Mouse (Mus musculus): ENCODE data around the gene Hcls1. TPM values are rescaled to one million over a fixed set of nuclear protein-coding genes. Genes with fewer than 3 reads are reported as not detected.

Hcls1 gene
- polyA plus RNA-seq, 1 experiment from 2014 or later: 4.8 TPM

GRCm38 (mm10) chr16:36927495-36928105, 7.2 kb upstream of the Hcls1 start:
- 84% methylated on average over 10 of the region's 10 CpGs for WGBS
- H3K9ac ChIP-seq (ENCODE audit: low read depth, low read length): no peak overlapping the region
- H3K27ac ChIP-seq: no peak overlapping the region
- peaks cover 56% of the 10 kb centered on the region for H3K36me3 ChIP-seq (ENCODE audit: insufficient read depth, low read length)
- TF ChIP-seq CTCF (IDR thresholded peaks at IDR 0.05; ENCODE audit: low read depth): no peak
- no peak for DNase-seq (ENCODE audit: low spot score)
- no peaks in the 10 kb centered on the region for H3K9me3 ChIP-seq (replicated peaks; ENCODE audit: low read length)
- H3K4me3 ChIP-seq (replicated peaks; ENCODE audit: low read depth, low read length): no peak overlapping the region
- no peaks in the 10 kb centered on the region for H3K27me3 ChIP-seq (ENCODE audit: insufficient read depth, low read length)
- no peak for ATAC-seq (replicated peaks; ENCODE audit: low FRiP score, low read depth)
- no peaks in the 10 kb centered on the region for H3K4me1 ChIP-seq (replicated peaks; ENCODE audit: insufficient read depth, low read length)
- H3K4me2 ChIP-seq (ENCODE audit: low read length): no peak overlapping the region

- H3K4me1 ChIP-seq (replicated peaks; ENCODE audit: insufficient read depth, low read length): no peaks in the 10 kb centered on the region
- no peak for TF ChIP-seq CTCF (IDR thresholded peaks at IDR 0.05; ENCODE audit: low read depth)
- 91% methylated on average over 8 of the region's 8 CpGs for WGBS
- peaks cover 61% of the 10 kb centered on the region for H3K36me3 ChIP-seq (ENCODE audit: insufficient read depth, low read length)
- no peaks in the 10 kb centered on the region for H3K27me3 ChIP-seq (ENCODE audit: insufficient read depth, low read length)
- no peak overlapping the region for H3K27ac ChIP-seq
- no peak overlapping the region for H3K9ac ChIP-seq (ENCODE audit: low read depth, low read length)
- H3K4me3 ChIP-seq (replicated peaks; ENCODE audit: low read depth, low read length): no peak overlapping the region
- no peaks in the 10 kb centered on the region for H3K9me3 ChIP-seq (replicated peaks; ENCODE audit: low read length)
- ATAC-seq (replicated peaks; ENCODE audit: low FRiP score, low read depth) (no peak), DNase-seq (ENCODE audit: low spot score) (no peak)
- H3K4me2 ChIP-seq (ENCODE audit: low read length): no peak overlapping the region
Observed at GRCm38 (mm10) chr16:36928106-36928500, 6.7 kb upstream of the Hcls1 start.

- H3K9me3 ChIP-seq (replicated peaks; ENCODE audit: low read length): no peaks in the 10 kb centered on the region
- no peak for ATAC-seq (replicated peaks; ENCODE audit: low FRiP score, low read depth)
- H3K36me3 ChIP-seq (ENCODE audit: insufficient read depth, low read length): peaks cover 61% of the 10 kb centered on the region
- no peak overlapping the region for H3K4me3 ChIP-seq (replicated peaks; ENCODE audit: low read depth, low read length)
- H3K4me2 ChIP-seq (ENCODE audit: low read length): no peak overlapping the region
- no peak overlapping the region for H3K27ac ChIP-seq
- DNase-seq (ENCODE audit: low spot score): no peak
- no peaks in the 10 kb centered on the region for H3K27me3 ChIP-seq (ENCODE audit: insufficient read depth, low read length)
- no peak for TF ChIP-seq CTCF (IDR thresholded peaks at IDR 0.05; ENCODE audit: low read depth)
- no peaks in the 10 kb centered on the region for H3K4me1 ChIP-seq (replicated peaks; ENCODE audit: insufficient read depth, low read length)
- WGBS: 93% methylated on average over 7 of the region's 7 CpGs
- H3K9ac ChIP-seq (ENCODE audit: low read depth, low read length): no peak overlapping the region
Observed at GRCm38 (mm10) chr16:36929216-36929615, 5.6 kb upstream of the Hcls1 start.

- Histone ChIP-seq H3K27ac (no peak overlapping the region), H3K9ac (ENCODE audit: low read depth, low read length) (no peak overlapping the region), H3K4me3 (replicated peaks; ENCODE audit: low read depth, low read length) (no peak overlapping the region), H3K4me2 (ENCODE audit: low read length) (no peak overlapping the region), H3K27me3 (ENCODE audit: insufficient read depth, low read length) (no peaks in the 10 kb centered on the region), H3K36me3 (ENCODE audit: insufficient read depth, low read length) (peaks cover 57% of the 10 kb centered on the region), H3K4me1 (replicated peaks; ENCODE audit: insufficient read depth, low read length) (no peaks in the 10 kb centered on the region), H3K9me3 (replicated peaks; ENCODE audit: low read length) (no peaks in the 10 kb centered on the region)
- ATAC-seq (replicated peaks; ENCODE audit: low FRiP score, low read depth) (no peak), DNase-seq (ENCODE audit: low spot score) (no peak)
- TF ChIP-seq CTCF (IDR thresholded peaks at IDR 0.05; ENCODE audit: low read depth): no peak
- 68% methylated on average over 11 of the region's 11 CpGs for WGBS
Observed at GRCm38 (mm10) chr16:36930231-36931136, 4.3 kb upstream of the Hcls1 start.

GRCm38 (mm10) chr16:36931381-36931780, 3.4 kb upstream of the Hcls1 start:
- Histone ChIP-seq H3K4me2 (ENCODE audit: low read length) (no peak overlapping the region), H3K9ac (ENCODE audit: low read depth, low read length) (no peak overlapping the region), H3K27me3 (ENCODE audit: insufficient read depth, low read length) (no peaks in the 10 kb centered on the region), H3K36me3 (ENCODE audit: insufficient read depth, low read length) (peaks cover 49% of the 10 kb centered on the region), H3K27ac (no peak overlapping the region), H3K4me3 (replicated peaks; ENCODE audit: low read depth, low read length) (no peak overlapping the region), H3K4me1 (replicated peaks; ENCODE audit: insufficient read depth, low read length) (no peaks in the 10 kb centered on the region), H3K9me3 (replicated peaks; ENCODE audit: low read length) (no peaks in the 10 kb centered on the region)
- no peak for TF ChIP-seq CTCF (IDR thresholded peaks at IDR 0.05; ENCODE audit: low read depth)
- ATAC-seq (replicated peaks; ENCODE audit: low FRiP score, low read depth) (no peak), DNase-seq (ENCODE audit: low spot score) (no peak)
- 93% methylated on average over 10 of the region's 10 CpGs for WGBS

GRCm38 (mm10) chr16:36931976-36932375, 2.8 kb upstream of the Hcls1 start:
- Histone ChIP-seq H3K27me3 (ENCODE audit: insufficient read depth, low read length) (no peaks in the 10 kb centered on the region), H3K36me3 (ENCODE audit: insufficient read depth, low read length) (peaks cover 49% of the 10 kb centered on the region), H3K4me1 (replicated peaks; ENCODE audit: insufficient read depth, low read length) (no peaks in the 10 kb centered on the region), H3K9me3 (replicated peaks; ENCODE audit: low read length) (no peaks in the 10 kb centered on the region), H3K4me3 (replicated peaks; ENCODE audit: low read depth, low read length) (no peak overlapping the region), H3K27ac (no peak overlapping the region), H3K9ac (ENCODE audit: low read depth, low read length) (no peak overlapping the region), H3K4me2 (ENCODE audit: low read length) (no peak overlapping the region)
- 86% methylated on average over 3 of the region's 3 CpGs for WGBS
- no peak for ATAC-seq (replicated peaks; ENCODE audit: low FRiP score, low read depth)
- no peak for TF ChIP-seq CTCF (IDR thresholded peaks at IDR 0.05; ENCODE audit: low read depth)
- no peak for DNase-seq (ENCODE audit: low spot score)

Measured in kidney, postnatal 0 days (tissue).